Mouse (Mus musculus): ENCODE measurements at regions not wholly inside any gene's neighbourhood (a gene's known extent, or its start where the extent isn't known, plus 50 kb on each side); places are given as distances from the start of the nearest gene placed in this dataset.

DNA sequence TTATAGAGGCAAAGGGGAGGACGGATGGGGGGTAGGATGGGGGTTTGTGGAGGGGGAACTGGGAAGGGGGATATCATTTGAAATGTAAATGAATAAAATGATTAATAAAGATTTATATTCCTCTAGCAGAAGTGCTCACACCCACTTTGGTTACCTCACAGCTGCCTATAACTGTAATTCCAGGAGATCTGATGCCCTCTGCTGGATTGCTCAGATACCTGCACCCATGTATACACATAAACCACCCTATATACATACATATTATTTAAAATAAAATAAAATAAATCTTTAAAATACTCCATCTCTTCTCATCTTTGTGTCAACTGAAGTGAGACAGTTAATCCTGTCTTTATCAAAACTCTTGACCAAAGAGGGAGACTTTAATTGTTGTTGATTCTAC, 1031.9 kb downstream of the Gsdmc2 start:
- no peak for ATAC-seq (replicated peaks; ENCODE audit: low read depth, poor library complexity, severe bottlenecking)

DNA sequence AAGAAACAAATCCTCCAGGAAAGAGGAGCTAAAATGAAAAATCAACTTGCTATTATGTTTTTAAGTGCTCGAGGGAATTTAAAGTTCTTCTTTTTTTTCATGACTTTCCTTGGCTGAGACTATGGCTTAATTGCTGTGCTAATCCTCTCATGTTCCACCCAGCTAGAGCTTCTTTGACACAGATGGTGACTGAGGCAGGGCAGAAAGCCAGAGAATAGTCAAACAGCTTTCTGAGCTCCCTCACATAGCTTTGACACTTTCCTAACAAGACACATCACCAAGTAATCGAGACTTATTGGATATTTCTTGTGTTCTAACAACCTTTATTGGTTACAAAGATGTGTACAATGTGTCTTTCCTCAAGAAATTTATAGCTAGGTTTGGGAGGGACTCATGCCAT, 1033.0 kb downstream of the Gsdmc2 start:
- no peak for ATAC-seq (replicated peaks; ENCODE audit: low read depth, poor library complexity, severe bottlenecking)

GRCm38 (mm10) chr15:62809320-62809719, 1035.7 kb downstream of the Gsdmc2 start:
- ATAC-seq (replicated peaks; ENCODE audit: low read depth, poor library complexity, severe bottlenecking) = no peak

- no peak for ATAC-seq (replicated peaks; ENCODE audit: low read depth, poor library complexity, severe bottlenecking)
These were observed 1036.7 kb downstream of the Gsdmc2 start for GRCm38 (mm10) chr15:62808087-62808808.

- no peak for ATAC-seq (replicated peaks; ENCODE audit: low read depth, poor library complexity, severe bottlenecking)
These were observed 1037.6 kb downstream of the Gsdmc2 start for GRCm38 (mm10) chr15:62807364-62807763.

DNA sequence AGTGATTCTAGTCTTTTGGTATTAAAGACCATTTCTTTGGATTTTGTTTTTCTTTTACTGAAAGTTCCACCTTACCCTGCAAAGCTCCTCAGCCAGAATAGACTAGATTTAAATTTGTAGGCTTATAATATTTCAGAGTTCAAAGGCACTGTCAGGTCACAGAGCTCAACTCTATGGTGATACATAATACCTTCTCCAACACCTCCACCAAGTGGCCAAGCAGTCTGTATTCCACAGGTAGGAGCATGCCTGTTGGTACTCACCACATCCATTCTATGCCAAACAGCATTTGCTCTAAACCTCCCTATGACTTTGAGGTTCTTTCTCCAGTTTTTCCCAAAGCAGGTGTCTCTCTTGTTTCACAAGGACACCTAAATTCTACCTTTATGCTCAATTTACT, 1042.2 kb downstream of the Gsdmc2 start:
- no peak for ATAC-seq (replicated peaks; ENCODE audit: low read depth, poor library complexity, severe bottlenecking)

DNA sequence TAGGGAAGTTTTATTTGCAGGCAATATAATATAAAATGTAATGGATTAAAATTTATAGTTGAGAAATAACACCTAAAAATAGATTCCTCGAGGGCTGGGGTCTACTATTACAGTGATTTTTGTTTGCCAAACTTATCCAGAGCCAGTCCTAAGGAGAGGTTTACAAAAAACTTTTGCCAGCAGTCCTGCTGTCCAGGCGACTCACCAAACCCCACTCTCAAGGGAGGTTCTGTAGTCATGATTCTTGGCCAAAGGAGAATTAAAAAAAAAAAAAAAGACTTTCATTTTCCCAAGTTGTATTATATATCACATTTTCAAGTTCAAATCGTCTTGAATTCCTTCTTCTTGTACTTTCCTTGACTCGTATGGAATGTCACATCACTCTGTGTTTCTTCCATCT, 1046.2 kb downstream of the Gsdmc2 start:
- no peak for ATAC-seq (replicated peaks; ENCODE audit: low read depth, poor library complexity, severe bottlenecking)

GRCm38 (mm10) chr15:62793569-62793968, 1051.4 kb downstream of the Gsdmc2 start:
- no peak for ATAC-seq (replicated peaks; ENCODE audit: low read depth, poor library complexity, severe bottlenecking)

DNA sequence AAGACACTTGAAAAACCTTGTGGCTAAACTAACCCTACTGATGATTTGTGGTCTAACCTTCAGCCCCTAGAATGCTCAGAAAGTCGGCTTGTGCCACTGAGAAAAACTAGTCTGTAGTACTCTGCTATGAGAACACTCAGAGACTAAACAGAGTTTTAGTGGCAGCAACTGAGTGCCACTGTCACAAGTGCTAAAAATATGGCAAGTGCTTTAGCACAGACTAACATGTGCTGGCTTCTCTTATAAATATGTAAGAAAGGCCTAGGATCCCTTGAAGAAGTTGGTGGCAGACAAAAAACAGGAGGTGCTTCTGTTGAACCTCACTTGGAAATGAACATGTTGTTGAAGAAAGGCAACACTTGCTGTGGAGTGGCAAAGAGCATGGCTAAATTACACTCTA, 1052.9 kb downstream of the Gsdmc2 start:
- no peak for ATAC-seq (replicated peaks; ENCODE audit: low read depth, poor library complexity, severe bottlenecking)

- ATAC-seq (replicated peaks; ENCODE audit: low read depth, poor library complexity, severe bottlenecking) = no peak
These were observed 1057.2 kb downstream of the Gsdmc2 start for GRCm38 (mm10) chr15:62787753-62788152.

GRCm38 (mm10) chr15:62786315-62786714, 1058.7 kb downstream of the Gsdmc2 start:
- no peak for ATAC-seq (replicated peaks; ENCODE audit: low read depth, poor library complexity, severe bottlenecking)

DNA sequence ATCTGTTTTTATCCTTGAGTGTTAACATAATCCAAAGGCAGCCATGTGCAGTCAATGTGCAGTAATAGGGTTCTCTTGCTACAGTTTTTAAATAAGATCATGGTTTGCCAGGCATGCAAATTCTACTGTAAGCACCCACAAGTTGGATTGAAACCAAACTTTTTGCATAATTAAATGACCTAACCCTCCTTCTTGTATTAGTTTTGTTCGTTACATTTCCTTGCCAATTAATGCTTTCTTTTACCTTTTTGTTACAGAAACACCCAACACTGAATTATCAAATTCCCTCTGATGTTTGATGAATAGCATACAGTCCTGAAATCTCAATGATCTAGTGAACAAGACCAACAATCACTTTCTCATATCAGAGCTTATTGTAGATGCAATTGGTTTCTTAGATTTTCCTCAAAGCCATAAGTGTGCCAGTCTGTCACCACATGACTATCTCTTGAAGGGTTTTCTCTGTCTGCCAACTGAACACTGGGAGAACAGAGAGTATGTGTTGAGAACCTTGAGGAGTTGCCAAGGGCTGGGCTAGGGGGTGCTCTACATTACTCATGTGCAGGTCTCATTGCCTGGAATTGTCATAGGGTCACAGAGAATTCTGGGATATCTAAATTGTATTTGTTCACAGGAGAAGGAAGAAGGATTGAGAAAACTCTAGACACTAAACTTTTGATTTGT, 1060.4 kb downstream of the Gsdmc2 start:
- no peak for ATAC-seq (replicated peaks; ENCODE audit: low read depth, poor library complexity, severe bottlenecking)

DNA sequence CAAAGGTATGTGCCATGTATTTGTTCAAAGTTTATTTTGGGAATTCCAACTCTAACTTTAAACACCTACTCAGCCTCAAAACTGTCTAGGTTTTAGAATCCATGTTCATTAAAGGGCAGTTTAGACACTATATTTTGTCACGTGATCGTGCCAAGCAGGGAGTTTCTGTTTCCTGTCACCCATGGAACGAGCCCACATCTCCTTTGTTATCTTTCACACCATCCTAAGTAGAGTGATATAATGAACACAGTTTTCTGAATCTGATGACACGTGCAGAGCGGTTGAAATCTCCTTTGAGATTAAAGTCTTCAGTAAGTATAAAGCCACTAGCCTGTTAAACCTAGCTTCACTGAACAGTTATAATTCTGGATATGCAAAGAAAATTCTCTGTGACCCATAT, 1066.1 kb downstream of the Gsdmc2 start:
- ATAC-seq (replicated peaks; ENCODE audit: low read depth, poor library complexity, severe bottlenecking) = no peak

DNA sequence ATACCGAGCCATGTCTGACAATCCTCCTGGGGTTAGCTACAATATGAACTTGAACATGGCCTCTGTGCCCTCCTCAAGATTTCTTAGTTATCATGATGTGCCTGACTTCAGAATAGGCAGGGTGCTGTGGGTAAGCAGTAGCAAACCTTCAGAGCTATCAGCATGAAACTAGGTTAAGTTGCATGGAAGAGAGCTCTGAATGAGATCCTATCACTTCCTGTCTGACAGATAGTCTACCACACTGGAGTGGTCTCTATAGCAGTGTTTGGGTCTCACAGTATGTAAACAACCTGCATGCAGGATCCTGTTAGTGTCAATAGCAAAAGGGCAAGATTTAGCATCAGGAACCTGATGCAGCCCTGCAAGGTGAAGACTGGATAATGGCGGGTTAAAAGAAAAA, 1092.3 kb downstream of the Gsdmc2 start:
- ATAC-seq (replicated peaks; ENCODE audit: low read depth, poor library complexity, severe bottlenecking) = no peak

- no peak for ATAC-seq (replicated peaks; ENCODE audit: low read depth, poor library complexity, severe bottlenecking)
These were observed 1101.1 kb downstream of the Gsdmc2 start for GRCm38 (mm10) chr15:62743879-62744278.

GRCm38 (mm10) chr15:62740746-62741145, 1104.2 kb downstream of the Gsdmc2 start:
- ATAC-seq (replicated peaks; ENCODE audit: low read depth, poor library complexity, severe bottlenecking) = no peak

DNA sequence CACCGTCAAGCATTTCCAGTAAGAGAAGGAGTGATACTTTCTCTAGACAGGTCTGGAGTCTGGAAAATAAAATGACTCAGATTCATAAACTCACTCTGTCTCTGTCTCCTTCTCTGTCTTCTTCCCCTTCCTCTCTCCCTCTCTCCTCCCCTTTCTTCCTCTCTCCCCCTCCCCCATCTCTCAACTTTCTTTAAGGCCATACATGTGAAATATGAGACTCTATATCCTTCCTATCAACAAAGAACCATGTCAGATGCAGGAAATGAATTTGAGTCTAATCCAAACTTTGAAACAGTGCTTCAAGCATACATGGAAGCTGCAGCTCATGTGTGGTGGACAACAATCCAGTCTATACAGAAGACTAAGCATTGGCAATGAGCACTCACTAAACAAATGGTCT, 1109.6 kb downstream of the Gsdmc2 start:
- ATAC-seq (replicated peaks; ENCODE audit: low read depth, poor library complexity, severe bottlenecking) = 0 out of 2 replicates have a peak, but pooled peaks have one; percentile 2

DNA sequence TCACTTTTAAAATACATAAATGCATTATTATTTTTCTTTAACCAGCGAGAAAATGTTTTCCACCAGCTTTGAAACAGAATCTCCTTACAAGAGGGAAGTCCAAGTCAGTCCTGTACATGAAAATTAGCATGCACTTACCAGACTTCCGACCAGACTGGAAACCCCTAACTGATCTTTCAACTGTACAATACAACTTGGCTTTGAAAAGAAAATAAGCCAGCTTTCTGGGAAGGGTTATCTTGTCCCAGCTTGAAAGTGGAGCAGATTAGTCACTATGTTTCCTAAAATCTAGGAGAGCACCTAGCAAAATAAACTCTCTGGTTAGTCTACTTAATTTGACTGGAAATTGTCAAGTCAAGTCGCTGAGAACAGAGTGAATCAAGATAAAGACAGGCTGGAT, 1110.1 kb downstream of the Gsdmc2 start:
- ATAC-seq (replicated peaks; ENCODE audit: low read depth, poor library complexity, severe bottlenecking) = no peak; the same call in 1 of the 2 replicates

GRCm38 (mm10) chr15:62730524-62730923, 1114.5 kb downstream of the Gsdmc2 start:
- ATAC-seq (replicated peaks; ENCODE audit: low read depth, poor library complexity, severe bottlenecking) = 0 out of 2 replicates have a peak, but pooled peaks have one; percentile 32

GRCm38 (mm10) chr15:62714265-62714664, 1130.7 kb downstream of the Gsdmc2 start:
- ATAC-seq (replicated peaks; ENCODE audit: low read depth, poor library complexity, severe bottlenecking) = no peak

GRCm38 (mm10) chr15:62712543-62713131, 1132.3 kb downstream of the Gsdmc2 start:
- ATAC-seq (replicated peaks; ENCODE audit: low read depth, poor library complexity, severe bottlenecking) = no peak
